Mouse (Mus musculus): ENCODE results near the gene BC004004. TPM values are rescaled to one million over a fixed set of nuclear protein-coding genes. Genes with fewer than 3 reads are reported as not detected.
"Not testable (repeated sequence)": the region's sequence is repeated elsewhere in the genome, so short reads cannot be mapped to it uniquely, and the experiment has no call there.

BC004004 gene
- polyA plus RNA-seq, 1 experiment from 2014 or later: 75.3 TPM

GRCm38 (mm10) chr17:29347126-29347644 lies 78.6 kb downstream of the BC004004 start:
- Histone ChIP-seq H3K9ac (peak overlapping the region; percentile 94), H3K4me1 (peaks cover 31% of the 10 kb centered on the region), H3K4me3 (peak overlapping the region; percentile 95), H3K27ac (peak overlapping the region; percentile 82), H3K4me2 (replicated peaks) (peak overlapping the region; percentile 72), H3K27me3 (replicated peaks) (no peaks in the 10 kb centered on the region), H3K9me3 (no peaks in the 10 kb centered on the region), H3K36me3 (peaks cover 18% of the 10 kb centered on the region)
- peak; percentile 60; the same call in 1 of the 2 replicates for ATAC-seq (ENCODE audit: low FRiP score, low read depth)
- WGBS: under 1% methylated on average over 45 of the region's 45 CpGs

GRCm38 (mm10) chr17:29347645-29348256 lies 79.2 kb downstream of the BC004004 start, which contains the start of gene Mtch1:
Gene Mtch1 (minus strand): TSS chr17:29347934.
- H3K27ac ChIP-seq: peak within 1 kb of the TSS; percentile 82
- ATAC-seq (ENCODE audit: low FRiP score, low read depth): peak; percentile 91
- peak within 1 kb of the TSS; percentile 72 for H3K4me2 ChIP-seq (replicated peaks)
- H3K9ac ChIP-seq: peak within 1 kb of the TSS; percentile 94
- H3K4me1 ChIP-seq: peaks cover 27% of the 10 kb centered on the region
- peak within 1 kb of the TSS; percentile 95 for H3K4me3 ChIP-seq
- no peaks in the 10 kb centered on the region for H3K27me3 ChIP-seq (replicated peaks)
- WGBS: under 1% methylated on average over 53 of the region's 53 CpGs
- H3K9me3 ChIP-seq: no peaks in the 10 kb centered on the region
- H3K36me3 ChIP-seq: peaks cover 14% of the 10 kb centered on the region

- Histone ChIP-seq H3K9ac (no peak overlapping the region), H3K36me3 (0 out of 2 replicates have a peak, but pooled peaks cover 3% of the 10 kb centered on the region), H3K4me1 (peaks cover 25% of the 10 kb centered on the region), H3K4me3 (no peak overlapping the region), H3K9me3 (no peaks in the 10 kb centered on the region), H3K27ac (no peak overlapping the region), H3K27me3 (replicated peaks) (no peaks in the 10 kb centered on the region), H3K4me2 (replicated peaks) (no peak overlapping the region)
- WGBS: 68% methylated on average over 2 of the region's 2 CpGs
- no peak for ATAC-seq (ENCODE audit: low FRiP score, low read depth)
Measured at GRCm38 (mm10) chr17:29348996-29349395, 80.4 kb downstream of the BC004004 start.

- not testable (repeated sequence) for H3K4me2 ChIP-seq (replicated peaks); H3K4me3 ChIP-seq; H3K36me3 ChIP-seq; H3K27ac ChIP-seq; ATAC-seq (ENCODE audit: low FRiP score, low read depth); H3K9ac ChIP-seq; H3K9me3 ChIP-seq; H3K27me3 ChIP-seq (replicated peaks)
- peaks cover 28% of the 10 kb centered on the region for H3K4me1 ChIP-seq
- WGBS: 75% methylated on average over 5 of the region's 5 CpGs
Measured at GRCm38 (mm10) chr17:29351056-29351455, 82.5 kb downstream of the BC004004 start.

- Histone ChIP-seq H3K27ac (peak overlapping the region; percentile 99), H3K27me3 (replicated peaks) (no peaks in the 10 kb centered on the region), H3K4me2 (replicated peaks) (peak overlapping the region; percentile 65), H3K4me1 (peaks cover 24% of the 10 kb centered on the region), H3K9me3 (no peaks in the 10 kb centered on the region), H3K4me3 (no peak overlapping the region), H3K9ac (peak overlapping the region; percentile 56), H3K36me3 (no peaks in the 10 kb centered on the region)
- peak; percentile 52 for ATAC-seq (ENCODE audit: low FRiP score, low read depth)
- WGBS: 16% methylated on average over 5 of the region's 5 CpGs
Measured at GRCm38 (mm10) chr17:29355461-29355840, 86.9 kb downstream of the BC004004 start.

- no peaks in the 10 kb centered on the region for H3K9me3 ChIP-seq
- H3K4me2 ChIP-seq (replicated peaks): peak overlapping the region; percentile 65
- 0 out of 2 replicates have a peak overlapping the region, but pooled peaks have one; percentile 23 for H3K4me3 ChIP-seq
- peak overlapping the region; percentile 56 for H3K9ac ChIP-seq
- ATAC-seq (ENCODE audit: low FRiP score, low read depth): peak; percentile 66
- H3K27ac ChIP-seq: peak overlapping the region; percentile 99
- H3K4me1 ChIP-seq: peaks cover 28% of the 10 kb centered on the region
- WGBS: 13% methylated on average over 17 of the region's 17 CpGs
- no peaks in the 10 kb centered on the region for H3K27me3 ChIP-seq (replicated peaks)
- H3K36me3 ChIP-seq: no peaks in the 10 kb centered on the region
Measured at GRCm38 (mm10) chr17:29355841-29356478, 87.4 kb downstream of the BC004004 start.

- Histone ChIP-seq H3K27ac (peak overlapping the region; percentile 99), H3K9ac (peak overlapping the region; percentile 56), H3K36me3 (no peaks in the 10 kb centered on the region), H3K27me3 (replicated peaks) (no peaks in the 10 kb centered on the region), H3K9me3 (no peaks in the 10 kb centered on the region), H3K4me1 (peaks cover 28% of the 10 kb centered on the region), H3K4me3 (peak overlapping the region; percentile 23), H3K4me2 (replicated peaks) (peak overlapping the region; percentile 65)
- peak; percentile 95 for ATAC-seq (ENCODE audit: low FRiP score, low read depth)
- WGBS: under 1% methylated on average over 11 of the region's 11 CpGs
Measured at GRCm38 (mm10) chr17:29356479-29356856, 87.9 kb downstream of the BC004004 start.

GRCm38 (mm10) chr17:29356882-29357281 lies 88.3 kb downstream of the BC004004 start:
- peak overlapping the region; percentile 99 for H3K27ac ChIP-seq
- no peaks in the 10 kb centered on the region for H3K36me3 ChIP-seq
- H3K27me3 ChIP-seq (replicated peaks): no peaks in the 10 kb centered on the region
- peak overlapping the region; percentile 65 for H3K4me2 ChIP-seq (replicated peaks)
- ATAC-seq (ENCODE audit: low FRiP score, low read depth): peak; percentile 57
- H3K4me1 ChIP-seq: peaks cover 28% of the 10 kb centered on the region
- 7% methylated on average over 9 of the region's 9 CpGs for WGBS
- H3K9ac ChIP-seq: peak overlapping the region; percentile 56
- no peaks in the 10 kb centered on the region for H3K9me3 ChIP-seq
- peak overlapping the region; percentile 23 for H3K4me3 ChIP-seq

GRCm38 (mm10) chr17:29358928-29359327 lies 90.3 kb downstream of the BC004004 start:
- no peaks in the 10 kb centered on the region for H3K27me3 ChIP-seq (replicated peaks)
- ATAC-seq (ENCODE audit: low FRiP score, low read depth): no peak
- H3K36me3 ChIP-seq: no peaks in the 10 kb centered on the region
- H3K4me3 ChIP-seq: no peak overlapping the region
- H3K9me3 ChIP-seq: no peaks in the 10 kb centered on the region
- no peak overlapping the region for H3K4me2 ChIP-seq (replicated peaks)
- 72% methylated on average over 3 of the region's 3 CpGs for WGBS
- H3K4me1 ChIP-seq: peaks cover 28% of the 10 kb centered on the region
- no peak overlapping the region for H3K9ac ChIP-seq
- no peak overlapping the region for H3K27ac ChIP-seq

GRCm38 (mm10) chr17:29360761-29361221 lies 92.2 kb downstream of the BC004004 start, which contains the start of gene Fgd2:
Gene Fgd2 (plus strand): TSS chr17:29360914.
- no peak within 1 kb of the TSS for H3K9ac ChIP-seq
- H3K36me3 ChIP-seq: no peaks in the 10 kb centered on the region
- WGBS: 20% methylated on average over 5 of the region's 5 CpGs
- no peaks in the 10 kb centered on the region for H3K9me3 ChIP-seq
- no peaks in the 10 kb centered on the region for H3K27me3 ChIP-seq (replicated peaks)
- H3K4me2 ChIP-seq (replicated peaks): no peak within 1 kb of the TSS
- no peak within 1 kb of the TSS for H3K4me3 ChIP-seq
- no peak for ATAC-seq (ENCODE audit: low FRiP score, low read depth)
- no peak within 1 kb of the TSS for H3K27ac ChIP-seq
- H3K4me1 ChIP-seq: peaks cover 19% of the 10 kb centered on the region

- no peak for ATAC-seq (ENCODE audit: low FRiP score, low read depth)
- 61% methylated on average over 8 of the region's 8 CpGs for WGBS
- no peaks in the 10 kb centered on the region for H3K9me3 ChIP-seq
- H3K4me2 ChIP-seq (replicated peaks): no peak overlapping the region
- H3K27me3 ChIP-seq (replicated peaks): no peaks in the 10 kb centered on the region
- H3K4me3 ChIP-seq: no peak overlapping the region
- no peak overlapping the region for H3K9ac ChIP-seq
- H3K4me1 ChIP-seq: peaks cover 6% of the 10 kb centered on the region
- no peaks in the 10 kb centered on the region for H3K36me3 ChIP-seq
- H3K27ac ChIP-seq: no peak overlapping the region
Measured at GRCm38 (mm10) chr17:29361982-29362691, 93.5 kb downstream of the BC004004 start.

- WGBS: 84% methylated on average over 8 of the region's 8 CpGs
- ATAC-seq (ENCODE audit: low FRiP score, low read depth): no peak
- H3K36me3 ChIP-seq: no peaks in the 10 kb centered on the region
Measured at GRCm38 (mm10) chr17:29363109-29363508, 94.5 kb downstream of the BC004004 start.

More at GRCm38 (mm10) chr17:29363109-29363508, 94.5 kb downstream of the BC004004 start:
- Histone ChIP-seq H3K27me3 (replicated peaks) (peaks cover 1% of the 10 kb centered on the region; the same call in 1 of the 2 replicates), H3K4me2 (replicated peaks) (no peak overlapping the region), H3K9me3 (no peaks in the 10 kb centered on the region), H3K4me1 (0 out of 2 replicates have a peak, but pooled peaks cover 4% of the 10 kb centered on the region), H3K27ac (no peak overlapping the region), H3K9ac (no peak overlapping the region), H3K4me3 (no peak overlapping the region)

Measured in neural tube, embryonic 12.5 days (tissue).